Mouse (Mus musculus) 3134 (cell line): ENCODE data around the gene Cadm1.
A peak's percentile ranks its signal among the peaks of the same experiment; 100 is the strongest.

Source experiments
- DNase-seq: peaks from one replicate; pipeline ENCODE4 v3.0.0-alpha.2; 2011; ENCODE audit warnings: low spot score; ENCODE audit not compliant: insufficient read length; ENCODE audit errors: extremely low read depth

Cadm1 gene

DNA sequence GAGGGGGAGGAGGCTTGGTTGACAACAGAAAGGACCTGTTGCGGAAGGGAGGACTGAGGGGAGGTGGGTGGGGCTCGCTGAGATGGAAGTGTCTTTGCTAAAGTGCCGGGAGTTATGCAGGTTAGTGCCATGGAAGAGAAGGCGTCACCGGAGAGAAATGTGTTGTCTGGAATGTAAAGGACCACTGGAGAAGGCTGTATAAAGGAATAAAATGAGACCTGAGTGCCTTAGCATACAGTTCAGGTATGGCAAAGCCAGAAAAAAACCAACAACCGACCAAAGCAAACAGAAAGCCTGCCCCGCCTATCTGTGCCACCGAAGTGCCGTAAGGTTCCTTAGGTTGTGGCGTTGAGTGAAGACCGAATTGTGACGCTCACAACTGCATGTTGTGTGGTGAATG lies 18.4 kb downstream of the Cadm1 start:
- DNase-seq, result no peak

DNA sequence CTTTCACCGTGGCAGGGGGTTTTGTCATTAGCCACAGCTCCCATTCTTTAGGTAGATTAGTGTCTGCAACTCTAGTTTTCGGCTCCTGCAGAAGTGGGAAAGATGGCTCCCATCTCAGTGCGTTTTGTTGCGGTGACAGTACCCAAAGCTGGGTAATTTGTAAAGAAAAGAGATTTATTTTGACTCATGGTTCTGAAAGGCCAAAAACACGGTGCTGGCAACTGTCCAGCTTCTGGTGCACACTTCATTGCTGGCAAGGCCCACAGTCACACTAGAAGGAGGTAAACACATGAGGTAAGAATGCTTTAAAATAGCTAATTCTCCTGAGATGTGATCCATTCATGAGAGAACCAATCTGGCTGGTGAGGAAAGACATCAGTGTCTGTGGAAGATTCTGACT lies 18.9 kb downstream of the Cadm1 start:
- DNase-seq, result no peak

DNA sequence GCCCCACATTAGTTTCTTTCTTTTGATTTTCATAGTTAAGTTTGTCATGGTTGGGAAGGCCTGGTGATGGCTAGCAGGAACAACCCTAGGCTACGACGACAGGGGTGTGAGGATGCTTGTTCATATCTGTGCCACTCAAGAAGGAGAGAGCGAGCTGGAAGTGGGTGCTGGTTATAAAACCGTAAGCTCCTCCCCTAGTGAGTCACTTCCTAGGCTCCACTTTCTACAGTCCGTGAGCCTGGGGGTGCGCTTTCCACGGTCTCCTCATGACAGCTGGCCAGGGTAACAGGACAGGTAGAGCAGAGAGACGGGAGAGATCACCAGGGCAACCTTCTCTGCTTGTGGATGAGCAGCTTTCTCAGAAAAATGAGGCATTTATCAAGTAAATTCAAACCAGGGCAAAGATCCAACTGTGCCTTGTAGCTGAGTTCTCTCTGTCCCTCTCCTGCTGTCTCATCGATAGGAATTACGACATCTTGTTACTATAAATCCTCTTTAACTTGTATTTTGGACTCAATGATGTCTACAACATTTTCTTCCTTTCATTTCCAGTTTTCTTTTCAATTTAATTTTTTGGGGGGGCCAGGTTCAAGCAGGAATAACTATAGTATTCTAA lies 23.1 kb downstream of the Cadm1 start:
- DNase-seq, result no peak

DNA sequence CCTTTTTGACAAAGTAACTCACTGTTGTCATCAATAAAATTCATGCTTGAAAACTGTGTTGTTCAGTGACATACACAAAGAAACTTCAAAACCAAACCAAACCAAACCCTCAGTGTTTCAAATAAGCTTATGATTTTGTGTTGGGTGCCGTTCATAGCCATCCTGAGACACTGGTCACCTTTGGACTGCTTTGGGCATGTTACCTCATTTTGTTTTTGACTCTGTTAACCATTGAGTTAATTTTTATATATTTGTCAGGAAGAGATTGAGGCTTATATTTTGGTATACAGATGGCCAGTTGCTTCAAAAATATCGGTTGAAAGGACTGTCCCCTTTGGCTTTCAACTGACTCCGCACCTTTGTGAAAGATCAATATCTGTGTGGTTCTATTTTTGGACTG lies 30.8 kb downstream of the Cadm1 start:
- DNase-seq, result no peak

DNA sequence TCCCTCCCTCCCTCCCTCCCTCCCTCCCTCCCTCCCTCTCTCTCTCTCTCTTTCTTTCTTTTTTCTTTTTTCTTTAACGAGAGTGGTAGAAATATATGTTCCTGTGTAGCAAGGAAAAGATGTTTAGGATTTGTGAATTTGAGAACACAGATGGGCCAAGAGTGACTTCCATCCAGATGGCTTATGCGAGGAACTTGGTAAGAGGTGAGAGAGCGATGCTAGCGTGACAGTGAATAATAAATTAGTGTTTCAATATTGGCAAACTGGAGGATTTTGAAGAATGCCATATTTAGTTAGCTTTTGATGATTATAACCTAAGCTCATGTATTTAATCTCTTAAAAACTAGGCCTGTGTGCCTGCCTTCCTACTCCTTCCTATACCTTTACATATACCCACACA lies 31.6 kb downstream of the Cadm1 start:
- DNase-seq, result no peak

DNA sequence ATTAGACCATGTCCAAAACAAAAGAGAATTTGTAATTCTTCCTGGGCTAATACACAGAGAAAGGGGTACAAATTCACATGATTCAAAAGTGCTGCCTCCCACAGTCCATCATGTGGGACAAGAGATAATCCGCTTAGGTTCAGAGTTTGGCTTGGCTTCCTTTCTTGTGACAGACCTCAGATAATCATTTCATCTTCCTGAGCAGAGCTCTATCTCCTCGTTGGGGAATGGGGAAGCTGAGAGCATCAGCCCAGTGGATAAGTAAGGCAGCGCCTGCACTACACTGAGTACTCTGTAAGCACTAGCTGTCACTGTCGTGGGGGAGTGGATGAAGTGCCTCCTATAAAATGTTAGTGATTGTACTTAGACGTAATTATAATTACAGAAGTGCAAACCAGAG lies 35.1 kb downstream of the Cadm1 start:
- no peak for DNase-seq

DNA sequence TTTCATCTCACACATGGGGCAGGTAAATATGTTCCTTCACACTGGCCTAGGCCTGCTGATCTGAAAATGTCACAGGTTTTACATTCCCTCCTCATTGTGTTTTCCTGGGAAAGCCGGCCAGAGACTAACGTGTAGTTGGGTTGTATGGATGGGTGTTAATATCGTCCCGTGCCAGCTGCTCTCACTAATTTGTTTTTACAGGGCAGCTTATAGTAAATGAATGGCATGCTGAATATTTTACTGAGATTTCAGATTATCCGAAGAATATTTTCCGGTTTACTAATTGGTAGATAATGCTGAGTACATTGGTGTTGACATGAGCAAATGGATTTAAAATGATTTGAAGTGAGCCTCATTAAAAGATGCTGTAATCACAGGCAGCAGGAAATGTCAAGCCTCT lies 37.9 kb downstream of the Cadm1 start:
- DNase-seq, result no peak

DNA sequence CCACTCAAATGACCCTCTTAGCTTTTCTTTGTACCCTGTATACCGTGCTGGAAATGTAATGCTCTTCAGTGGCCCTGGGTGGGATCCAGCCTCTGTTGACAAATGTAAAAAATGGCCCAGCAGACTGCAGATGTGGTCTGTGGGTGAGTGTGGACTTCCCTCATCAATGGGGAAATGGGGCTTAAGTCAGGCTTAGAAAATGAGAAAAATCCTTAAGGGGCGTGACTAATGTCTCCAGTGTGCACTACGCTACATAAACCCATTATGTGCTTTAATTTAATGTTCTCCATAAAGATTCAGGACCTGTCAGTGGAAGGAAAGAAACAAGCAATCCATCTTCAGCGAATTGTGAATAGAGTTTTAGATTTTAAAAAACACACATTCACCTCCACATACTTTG lies 40.2 kb downstream of the Cadm1 start:
- no peak for DNase-seq

DNA sequence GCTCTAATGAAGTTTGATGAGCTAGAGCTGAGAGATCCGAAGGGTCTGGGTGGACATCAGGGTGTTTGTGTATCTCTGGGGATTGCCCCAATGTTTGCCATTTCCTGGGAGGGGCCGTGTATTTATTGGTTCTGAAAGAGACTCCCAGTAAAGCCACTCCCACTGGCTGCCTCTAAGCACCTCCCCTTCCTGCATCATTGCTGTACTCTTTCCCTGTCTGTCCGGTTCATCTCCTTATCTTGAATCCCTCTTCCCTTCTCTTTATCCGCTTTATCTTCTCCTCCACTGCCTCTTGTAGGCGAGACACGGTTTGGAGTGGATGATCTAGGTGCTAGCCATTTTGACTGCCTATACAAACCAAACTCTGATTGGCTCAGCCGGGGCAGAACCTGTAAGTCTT lies 41.5 kb downstream of the Cadm1 start:
- DNase-seq, result no peak

DNA sequence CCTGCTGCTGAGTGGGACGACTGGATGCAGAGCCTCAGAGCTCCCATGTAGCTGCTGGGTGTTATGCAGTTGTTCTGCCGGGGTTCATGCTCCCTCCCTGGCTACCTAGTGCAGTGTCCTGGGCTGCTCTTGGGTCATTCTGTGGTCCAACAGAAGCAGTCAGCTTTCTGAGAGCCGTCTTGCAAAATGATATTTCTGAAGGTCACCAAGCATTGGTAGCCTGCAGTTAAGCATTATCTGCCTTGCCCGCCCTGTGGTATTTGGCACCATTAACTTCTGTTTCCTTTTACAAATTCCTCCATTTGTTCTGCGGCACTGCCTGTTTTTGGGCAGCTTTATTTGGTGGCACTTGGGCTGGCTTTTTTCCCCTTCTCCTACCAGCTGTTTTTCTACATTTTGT lies 42.2 kb downstream of the Cadm1 start:
- peak; percentile 36 for DNase-seq

DNA sequence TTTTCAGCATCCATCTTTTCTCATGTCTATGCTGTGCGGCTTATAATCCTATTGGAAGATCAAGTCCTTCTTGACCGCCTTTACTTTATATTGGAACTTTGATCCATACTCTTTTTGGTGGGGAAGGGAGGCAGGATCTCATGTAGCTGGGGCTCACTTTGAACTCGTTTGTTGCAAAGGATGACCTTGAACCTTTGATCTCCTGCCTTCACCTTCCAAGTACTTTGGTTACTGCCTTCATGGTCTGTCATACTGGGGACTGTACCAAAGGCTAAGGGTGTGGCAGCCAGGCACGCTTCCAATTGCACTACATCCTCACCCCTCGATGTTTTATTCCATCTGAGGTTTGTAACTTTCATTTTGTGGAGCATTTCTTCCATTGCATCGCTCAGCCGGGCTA lies 43.5 kb downstream of the Cadm1 start:
- peak; percentile 15 for DNase-seq

DNA sequence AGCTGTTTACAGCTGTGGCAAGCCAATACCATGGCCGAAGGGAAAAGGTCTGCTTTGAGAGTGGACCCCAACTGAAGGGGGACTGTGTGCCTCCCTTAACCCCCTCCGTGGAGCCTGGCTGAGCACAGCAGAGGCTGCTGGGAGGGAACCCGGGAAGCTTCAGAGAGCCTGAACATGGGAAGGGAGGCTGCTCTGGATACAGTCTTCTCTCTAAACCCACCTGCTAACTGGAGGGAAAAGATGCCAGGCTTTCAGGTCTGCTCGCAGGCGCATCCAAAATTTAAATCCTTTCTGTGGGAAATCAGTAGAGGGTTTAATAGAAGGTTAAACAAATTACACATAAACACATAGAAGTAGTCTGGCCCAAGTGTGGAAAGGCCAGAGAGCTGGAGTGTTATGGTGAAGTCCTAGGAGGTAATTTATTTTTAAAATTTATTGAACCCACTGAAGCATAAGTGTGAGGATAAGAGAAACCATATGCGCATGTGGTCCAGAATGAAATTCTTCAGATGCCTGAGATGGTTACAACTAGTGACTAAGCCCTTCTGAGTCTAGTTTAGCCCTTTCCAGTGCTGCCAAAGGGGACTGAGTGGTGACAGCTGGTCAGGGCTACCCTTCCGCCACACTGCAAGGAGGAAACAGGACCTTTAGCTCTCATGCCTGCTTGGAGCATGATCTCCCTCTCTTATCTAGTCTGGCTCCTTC lies 44.9 kb downstream of the Cadm1 start:
- peak; percentile 73 for DNase-seq

DNA sequence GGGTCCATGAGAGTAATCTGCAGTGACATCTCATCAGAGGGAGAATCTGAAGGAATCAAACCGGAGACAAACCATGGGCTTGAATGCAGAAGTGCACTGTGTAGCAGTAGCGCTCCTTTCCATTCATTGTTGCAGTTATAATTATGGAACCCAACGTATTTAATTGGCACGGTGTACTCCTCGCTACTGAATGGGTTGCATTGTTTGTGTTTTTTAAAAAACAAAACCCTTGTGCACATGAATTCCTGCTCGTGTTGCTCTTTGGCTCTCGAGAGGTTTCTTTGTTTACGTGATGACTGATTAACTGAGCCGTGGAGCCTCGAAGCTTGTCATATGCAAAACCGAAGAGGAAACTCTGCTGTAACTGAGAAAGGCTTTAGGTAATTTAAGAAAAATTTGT lies 45.8 kb downstream of the Cadm1 start:
- DNase-seq, result no peak

DNA sequence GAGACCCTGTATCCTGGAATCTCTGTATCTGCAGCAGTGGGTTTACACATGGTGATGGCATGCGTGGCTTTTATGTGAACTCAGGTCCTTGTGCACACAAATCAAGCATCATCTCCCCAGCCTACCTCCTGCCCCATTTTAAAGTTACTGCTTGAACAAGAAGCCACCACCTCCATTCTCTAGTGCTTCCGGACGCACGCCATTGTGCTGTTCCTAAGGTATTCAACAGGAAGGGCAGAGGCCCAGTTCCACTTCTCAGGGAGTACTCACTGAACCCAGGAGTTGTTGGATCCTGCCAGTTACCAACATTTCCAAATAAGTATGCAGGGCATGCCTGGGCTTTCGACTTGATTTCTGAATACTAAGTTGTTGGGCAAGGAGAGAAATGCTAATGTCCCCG lies 49.5 kb downstream of the Cadm1 start:
- DNase-seq, result no peak

DNA sequence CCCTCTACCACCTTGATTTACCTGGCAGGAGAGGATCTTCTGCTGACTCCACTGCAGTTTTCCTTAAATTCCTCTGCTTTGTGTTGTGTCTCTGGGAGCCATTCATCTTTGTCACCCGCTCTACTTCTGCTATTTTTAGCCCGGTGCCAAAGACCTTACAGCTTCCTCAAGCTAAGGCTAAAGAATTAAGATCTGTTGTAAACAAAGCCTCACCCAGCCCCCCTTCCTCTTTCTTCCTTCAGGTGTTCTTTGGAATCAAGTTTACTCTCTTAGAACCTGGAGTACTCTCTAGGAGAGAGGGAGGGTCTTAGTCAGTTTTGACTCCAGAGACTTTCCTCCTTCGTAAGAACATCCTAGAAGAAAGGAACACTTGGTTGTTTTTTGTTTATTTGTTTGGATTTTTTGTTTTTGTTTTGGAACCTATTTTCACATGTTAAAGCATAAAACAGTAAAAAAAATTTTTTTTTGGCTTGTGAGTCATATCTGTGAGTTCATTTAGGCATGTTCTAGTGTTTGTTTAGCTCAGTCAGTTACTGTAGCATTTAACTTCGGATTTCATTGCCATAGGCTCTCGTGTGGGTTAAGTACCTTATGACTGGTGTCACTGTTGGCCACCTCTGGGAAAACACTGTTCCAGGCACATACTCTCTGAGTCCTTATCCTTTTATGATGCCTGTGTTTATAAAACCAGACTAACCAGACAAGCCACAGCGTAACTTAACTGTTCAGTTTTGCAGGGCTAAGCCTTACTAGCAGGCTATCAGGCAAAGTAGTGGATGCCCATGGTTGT lies 51.8 kb downstream of the Cadm1 start:
- no peak for DNase-seq

DNA sequence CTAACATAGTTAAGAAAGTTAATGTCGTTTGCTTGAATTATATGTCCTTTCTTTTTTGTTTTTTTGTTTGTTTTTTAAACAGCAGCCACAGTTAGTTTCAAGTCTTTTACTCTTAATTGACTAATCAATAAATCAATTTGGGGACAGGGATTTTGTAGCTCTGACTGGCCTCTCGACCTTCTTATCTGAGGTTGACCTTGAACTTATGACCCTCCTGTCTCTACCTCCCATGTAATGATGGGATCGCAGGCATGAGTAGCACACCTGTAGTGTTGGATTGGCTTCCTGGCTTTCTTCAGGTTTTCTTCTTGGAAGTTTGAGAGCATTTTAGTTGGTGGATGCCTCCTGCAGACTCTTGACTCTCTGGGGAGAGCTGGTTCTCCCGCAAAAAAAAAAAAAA lies 53.3 kb downstream of the Cadm1 start:
- DNase-seq, result no peak

DNA sequence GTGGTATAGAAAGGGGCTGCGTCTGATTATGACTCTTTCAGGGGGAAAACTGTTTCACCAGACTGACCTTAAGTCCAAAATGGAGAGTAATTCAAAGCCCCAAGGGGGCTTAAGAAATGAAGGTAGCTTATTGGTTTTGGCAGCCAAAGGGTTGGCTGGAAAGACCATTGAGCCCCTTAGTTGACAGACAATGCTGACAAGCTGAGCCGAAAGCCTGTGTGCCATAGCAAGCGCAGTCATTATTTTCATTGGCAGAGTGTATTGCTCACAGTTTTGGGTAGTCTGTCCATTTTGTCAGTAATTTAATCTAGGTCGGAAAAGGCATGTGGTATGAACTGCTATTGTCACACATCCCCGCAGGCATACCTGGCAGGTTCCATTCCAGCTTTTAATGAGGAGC lies 56.2 kb downstream of the Cadm1 start:
- no peak for DNase-seq

DNA sequence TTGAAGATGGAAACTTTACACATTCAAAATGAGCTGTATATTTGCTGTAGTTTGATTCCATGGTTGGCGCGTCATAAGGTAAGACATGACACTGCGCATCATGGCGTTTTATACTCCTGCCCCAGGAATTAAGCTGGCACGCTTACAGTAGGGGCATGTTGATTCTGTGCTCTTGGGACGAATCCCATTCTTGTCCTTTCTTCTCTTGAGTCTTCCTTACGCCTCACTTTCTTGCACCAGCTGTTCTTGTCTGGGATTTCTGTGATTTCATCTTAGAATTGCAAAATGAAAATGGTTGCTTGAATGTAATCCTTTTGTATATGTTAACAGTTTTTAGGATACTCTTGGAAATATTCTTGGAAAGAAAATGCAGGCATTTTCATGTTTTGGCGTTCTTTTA lies 56.9 kb downstream of the Cadm1 start:
- DNase-seq, result no peak

DNA sequence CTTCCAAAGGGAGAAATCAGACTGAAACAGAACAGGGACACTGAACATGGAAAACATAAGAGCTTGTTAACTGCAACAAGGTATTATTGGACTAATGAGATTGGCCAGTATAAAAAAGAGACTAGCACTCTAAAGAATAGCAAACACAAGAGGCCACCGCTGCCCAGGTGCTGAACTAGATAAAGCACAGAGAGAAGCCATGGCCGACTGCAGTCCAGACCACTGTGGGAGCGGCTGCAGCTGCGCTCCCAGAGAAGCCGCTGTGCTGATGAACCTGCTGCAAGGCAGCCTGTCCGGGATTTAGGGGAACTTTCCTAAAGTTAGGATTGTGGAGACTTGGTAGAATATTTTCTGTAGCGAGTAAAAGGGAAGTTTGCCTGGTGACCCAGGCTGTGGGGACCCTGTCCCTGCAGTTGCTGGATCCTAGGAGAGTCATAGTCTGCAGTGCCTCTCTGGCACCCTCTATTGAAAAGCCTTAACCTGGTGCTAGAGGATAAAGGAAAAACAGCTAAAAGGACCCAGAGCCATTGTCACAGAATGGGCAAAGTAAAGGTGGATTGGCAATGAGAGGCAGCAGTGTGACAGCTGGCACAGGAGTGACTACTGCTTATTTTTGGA lies 57.7 kb downstream of the Cadm1 start:
- DNase-seq, result peak; percentile 15

DNA sequence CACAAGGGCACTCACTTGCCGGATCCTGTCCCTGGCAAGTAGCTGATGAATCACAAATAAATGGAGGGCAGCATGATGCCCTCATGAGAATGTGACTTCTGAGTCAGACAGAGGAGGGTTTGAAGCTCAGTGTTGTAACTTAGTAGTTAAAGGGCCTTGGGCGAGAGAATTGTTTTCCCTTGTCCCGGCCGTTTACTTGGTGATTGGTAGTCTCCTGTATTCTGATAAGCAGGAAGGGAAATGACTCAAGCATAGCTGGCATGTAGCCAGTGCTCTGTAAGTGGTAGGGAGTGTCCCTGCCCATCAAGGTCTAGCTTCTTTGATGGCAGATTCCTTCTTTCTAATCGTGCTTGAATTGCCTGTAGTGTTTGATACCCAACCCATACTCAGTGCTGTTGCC lies 59.9 kb downstream of the Cadm1 start:
- DNase-seq, result peak; percentile 73

DNA sequence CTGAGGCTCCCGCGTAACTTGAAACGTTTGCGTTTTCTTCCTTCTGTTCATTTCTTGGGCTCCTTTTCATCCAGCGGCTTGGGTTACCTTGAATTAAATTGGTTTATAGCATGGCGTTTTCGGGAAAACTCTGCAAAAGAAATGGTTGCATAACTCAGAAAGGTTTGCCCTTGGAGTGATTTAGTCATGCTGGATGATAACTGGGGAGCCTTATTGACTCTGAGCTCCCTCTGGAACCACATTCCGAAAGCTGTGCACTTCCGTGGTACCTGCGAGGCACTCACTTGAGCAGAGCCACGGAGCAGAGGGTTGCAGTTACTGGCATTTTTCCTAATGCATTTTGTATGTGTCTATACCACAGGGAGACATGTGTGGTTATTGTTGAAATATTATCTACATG lies 71.6 kb downstream of the Cadm1 start:
- DNase-seq, result no peak

DNA sequence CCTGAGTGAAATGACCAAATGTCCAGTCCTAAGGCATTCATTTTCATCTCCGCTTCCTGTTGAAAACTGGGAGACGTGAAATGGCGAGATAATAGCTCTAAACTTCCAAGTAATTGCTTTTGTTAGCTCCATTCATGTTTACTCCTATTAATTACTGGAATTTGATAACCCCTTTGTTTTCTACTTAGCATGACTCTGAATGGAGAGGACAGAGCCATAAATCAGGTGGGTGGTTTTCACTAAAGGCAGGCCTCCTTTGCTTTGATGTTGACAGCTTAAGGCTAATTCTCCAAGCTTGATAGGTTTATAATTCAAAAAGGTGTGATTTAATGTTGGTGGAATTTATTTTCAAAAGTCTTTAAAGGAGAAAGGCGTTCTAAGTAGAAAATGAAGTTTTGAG lies 74.0 kb downstream of the Cadm1 start:
- no peak for DNase-seq
